Mouse (Mus musculus) yolk sac, embryonic 10.5 days (tissue): ENCODE measurements around the gene Fank1.
A peak's percentile ranks its signal among the peaks of the same experiment; 100 is the strongest.

Experiments used
- DNase-seq: peaks from one replicate; pipeline ENCODE4 v3.0.0-alpha.2; 2017; ENCODE audit warnings: low spot score

The Fank1 gene

DNA sequence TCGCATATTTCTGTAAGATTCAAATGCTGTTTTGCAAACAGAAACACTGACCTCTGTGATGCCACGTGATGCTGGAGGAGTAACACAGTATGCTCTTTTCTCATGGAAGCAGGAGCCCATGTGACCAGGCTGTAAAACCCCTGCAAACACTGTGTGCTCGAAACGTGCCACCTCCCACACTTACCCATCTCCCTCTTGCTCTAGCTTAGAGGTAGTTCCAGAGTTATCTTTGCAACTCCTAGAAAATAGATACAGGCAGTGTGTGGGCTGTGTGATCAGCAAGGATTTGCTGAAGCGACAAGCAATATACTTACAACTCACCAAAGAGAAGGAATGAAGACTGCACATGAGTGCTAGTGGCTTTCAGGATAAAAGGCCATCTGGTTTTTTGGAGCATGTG is 8.1 kb upstream of the Fank1 start:
- DNase-seq = peak; percentile 31

DNA sequence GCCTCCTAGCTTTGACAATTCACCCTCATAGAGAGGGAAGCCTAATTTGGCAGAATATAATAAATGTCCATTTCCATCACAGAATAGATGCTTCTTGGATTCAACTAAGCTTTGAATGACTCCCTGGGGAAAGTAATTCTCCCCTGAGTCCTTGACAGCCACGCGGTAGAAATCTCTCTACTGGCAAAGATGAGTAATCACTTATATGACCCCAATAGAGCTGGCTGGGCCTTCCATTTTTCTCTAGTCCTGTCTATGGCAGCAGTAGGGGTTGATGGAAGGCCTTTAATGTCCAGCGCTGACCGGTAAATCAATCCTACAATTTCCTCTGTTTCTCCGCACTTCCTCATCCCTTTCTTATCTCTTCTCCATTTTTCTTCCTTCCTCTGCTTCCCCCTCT is 1.5 kb upstream of the Fank1 start:
- DNase-seq = no peak

DNA sequence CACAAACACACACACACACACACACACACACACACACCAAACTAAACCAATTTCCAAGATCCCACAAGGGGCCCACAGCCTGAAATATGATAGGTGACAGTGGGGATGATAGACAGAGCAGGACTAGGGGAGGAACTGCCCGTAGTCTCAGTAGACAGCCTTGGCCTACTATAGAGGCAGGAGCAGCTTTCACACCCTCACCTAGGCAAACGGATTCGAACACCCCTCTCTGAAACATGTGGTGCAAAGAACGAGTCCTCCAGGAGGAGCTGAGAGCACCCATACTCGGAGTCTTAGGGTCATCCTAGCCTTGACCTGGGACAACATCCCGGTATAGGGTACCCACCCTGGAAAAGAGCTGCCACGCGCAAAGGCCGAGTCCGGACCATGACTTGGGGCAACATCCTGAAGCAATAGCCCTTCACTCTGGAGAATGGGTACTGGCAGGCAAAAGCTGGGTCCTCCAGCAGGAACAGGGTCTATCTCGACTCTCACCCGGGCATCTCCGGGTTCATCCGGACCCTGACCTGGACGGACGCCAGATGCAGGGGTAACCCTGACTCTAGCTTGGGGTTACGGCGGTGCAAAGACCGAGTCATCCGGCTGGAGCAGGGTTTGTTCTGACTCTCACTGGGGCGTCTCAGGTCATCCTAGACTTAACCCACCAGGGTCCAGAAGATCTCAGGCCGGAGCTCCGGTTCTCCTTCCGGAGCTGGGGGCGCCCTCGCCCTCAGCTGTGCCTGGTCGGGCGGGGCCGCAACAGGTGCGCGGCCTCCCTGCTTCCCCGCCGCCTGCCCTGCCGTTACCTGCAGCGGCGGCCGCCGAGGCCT is 650 bp upstream of the Fank1 start:
- no peak for DNase-seq

DNA sequence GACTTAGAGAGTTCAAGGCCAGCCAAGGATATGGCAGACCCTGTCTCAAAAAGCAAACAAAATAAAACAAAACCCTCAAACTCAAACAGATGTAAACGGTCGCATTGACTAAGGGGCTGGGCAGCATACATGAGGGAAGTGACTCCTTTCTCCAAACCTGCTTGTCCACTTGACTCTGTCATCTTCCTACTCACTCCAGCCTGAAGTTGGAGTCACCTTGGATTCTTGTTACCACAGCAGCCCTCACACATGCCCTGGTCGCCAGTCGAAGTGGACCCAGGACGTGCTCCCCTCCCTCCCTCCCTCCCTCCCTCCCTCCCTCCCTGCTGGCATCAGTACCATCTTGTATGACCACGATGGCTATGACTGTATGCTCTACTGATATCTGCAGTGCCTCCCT is 4.9 kb downstream of the Fank1 start:
- no peak for DNase-seq

DNA sequence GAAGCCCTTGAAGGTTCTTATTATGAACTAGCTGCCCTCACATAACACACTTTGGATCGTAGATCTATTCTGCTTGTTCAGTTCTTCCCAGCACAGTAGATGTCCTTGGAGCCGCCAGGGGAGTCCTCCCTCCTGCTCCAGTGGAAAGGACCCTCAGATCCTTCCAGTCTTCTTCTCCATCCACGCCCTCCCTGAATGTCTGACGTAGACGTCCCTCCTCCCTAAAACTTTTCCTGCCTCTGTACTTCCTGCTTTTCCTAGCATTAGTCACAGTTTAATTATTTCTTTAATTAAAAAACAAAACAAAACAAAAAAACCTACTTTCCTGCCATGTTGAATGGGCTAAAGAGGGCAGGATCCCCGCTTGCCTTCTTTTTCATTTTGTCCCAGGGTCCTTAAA is 5.3 kb downstream of the Fank1 start:
- no peak for DNase-seq

DNA sequence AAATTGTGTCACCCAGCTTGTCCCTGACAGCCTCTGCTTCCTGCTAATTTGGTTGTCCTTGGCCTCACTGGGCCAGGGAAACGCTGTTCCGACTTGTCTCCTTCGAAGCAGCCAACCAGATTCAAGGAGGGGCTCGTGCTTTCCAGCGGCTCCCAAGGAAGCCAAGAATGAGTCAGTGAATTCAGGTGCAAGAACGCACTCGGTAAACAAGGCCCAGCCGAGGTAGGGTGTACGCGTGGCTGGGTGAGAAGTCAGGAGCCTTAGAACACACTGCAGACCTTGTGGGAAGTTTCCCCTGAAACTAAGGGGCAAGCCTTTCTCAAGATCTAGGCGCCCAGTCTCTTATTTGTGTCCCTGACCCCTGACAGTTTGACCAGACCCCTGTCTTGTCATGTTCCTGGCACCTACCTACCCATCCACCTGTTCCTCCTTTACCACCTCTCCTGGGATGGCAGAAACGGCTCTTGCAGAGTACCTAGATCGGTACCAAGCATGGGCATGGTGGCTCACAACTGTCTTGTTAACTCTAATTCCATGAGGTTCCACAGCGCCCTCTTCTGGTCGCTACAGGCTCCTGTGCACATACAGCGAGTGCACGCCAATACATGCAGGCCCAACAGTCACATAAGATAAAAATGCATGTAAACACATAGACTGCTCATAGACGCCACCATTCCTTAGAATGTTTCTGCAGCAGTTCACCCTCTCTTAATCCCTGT is 6.2 kb downstream of the Fank1 start, which contains the start of gene Dhx32:
Gene Dhx32 (minus strand): TSS at position 10 of the 719 bp plus-strand sequence.
- DNase-seq = peak; percentile 78

DNA sequence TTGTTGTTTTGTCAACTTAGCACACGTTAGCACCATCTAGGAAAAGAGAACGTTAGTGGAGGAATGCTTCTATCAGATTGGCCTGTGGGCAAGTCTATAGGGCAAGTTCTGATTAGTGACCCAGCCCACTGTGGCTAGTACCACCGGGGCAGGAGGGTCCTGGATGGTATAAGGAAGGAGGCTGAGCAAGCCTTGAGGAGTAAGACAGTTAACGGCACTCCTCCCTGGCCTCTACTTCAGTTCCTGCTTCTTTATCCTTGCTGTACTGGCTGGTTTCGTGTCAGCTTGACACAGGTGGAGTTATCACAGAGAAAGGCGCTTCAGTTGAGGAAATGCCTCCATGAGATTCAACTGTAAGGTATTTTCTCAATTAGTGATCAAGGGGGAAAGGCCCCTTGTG is 10.9 kb downstream of the Fank1 start:
- no peak for DNase-seq

DNA sequence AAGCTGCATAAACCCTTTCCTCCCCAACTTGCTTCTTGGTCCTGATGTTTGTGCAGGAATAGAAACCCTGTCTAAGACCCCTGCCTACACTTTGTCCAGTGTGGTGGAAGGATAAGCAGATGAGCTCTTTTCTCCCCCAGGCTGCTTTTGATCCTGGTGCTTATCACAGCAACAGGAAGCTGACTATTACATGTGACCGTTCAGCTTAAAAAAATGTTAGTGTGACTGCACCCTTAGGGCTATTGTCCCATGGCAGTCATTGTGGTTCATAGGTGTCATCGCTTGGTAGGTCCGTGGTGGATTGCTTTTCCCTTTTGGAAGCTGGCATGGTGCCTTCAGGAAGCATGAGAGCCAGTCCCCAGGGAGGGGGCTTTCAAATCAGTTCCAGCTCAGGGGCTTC is 11.5 kb downstream of the Fank1 start:
- DNase-seq = no peak

DNA sequence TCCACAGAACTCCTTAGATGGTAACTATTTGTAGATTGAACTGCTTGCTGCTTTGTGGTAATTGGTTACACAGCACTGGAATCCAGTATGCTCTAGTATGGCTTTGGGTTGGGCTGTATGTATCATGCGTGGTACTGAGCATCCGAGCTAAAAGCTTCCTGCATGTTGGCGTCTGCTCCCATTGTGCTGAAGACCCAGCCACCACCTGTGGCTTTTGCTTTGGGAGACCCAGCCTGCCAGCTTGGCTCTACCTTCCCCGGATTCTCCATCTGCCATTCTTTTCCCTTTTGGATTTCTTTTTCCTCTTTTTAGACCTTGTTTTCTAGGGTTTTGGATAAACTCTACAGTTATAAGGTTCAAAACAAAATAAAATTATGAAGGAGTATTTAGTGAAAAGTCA is 13.5 kb downstream of the Fank1 start:
- no peak for DNase-seq

DNA sequence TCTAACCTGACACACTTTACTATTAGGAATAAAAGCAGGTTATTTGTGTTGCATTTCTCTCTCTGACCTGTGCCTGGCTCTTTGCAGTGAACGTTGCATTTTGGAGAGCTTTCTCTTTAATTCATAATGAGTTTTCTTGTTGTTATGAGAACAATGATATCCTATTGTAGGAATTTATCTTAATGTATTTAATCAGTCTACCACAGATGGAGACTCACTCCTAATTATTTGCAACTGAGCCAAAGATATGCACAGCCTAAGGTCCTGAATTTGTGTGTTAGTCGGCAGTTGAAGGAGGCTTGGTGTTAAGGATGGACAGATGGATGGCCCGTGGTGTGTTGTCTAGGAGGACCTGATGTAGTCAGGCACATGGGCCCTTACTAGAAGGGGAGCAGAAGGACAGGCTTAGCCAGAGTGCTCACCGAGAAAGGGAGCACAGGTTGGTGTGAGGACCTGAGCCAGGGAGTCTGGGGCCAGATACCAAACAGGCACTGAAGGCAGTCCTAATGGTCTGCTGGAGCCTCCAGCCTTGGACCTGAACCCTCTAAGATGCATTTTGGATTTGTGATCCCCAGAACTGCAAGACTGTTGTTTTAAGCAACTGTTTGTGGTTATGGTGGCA is 14.1 kb downstream of the Fank1 start:
- DNase-seq = no peak

DNA sequence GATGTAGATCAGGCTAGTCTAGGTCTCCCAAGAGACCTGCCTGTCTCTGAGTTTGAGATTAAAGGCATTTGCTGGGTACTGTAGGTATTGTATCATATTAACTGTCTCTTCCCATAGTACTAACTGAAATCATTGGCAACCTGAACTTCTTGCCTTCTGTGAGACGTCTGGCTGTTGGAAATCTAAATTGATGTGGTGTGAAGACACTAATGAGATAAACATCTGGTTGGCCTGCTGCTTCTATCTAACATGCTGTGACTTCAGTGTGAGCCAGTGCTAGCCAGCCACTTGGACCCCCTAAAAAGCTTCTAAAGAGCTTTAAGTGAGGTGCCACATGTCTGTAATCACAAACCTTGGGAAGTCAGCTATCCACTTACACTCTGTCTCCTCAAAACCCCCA is 16.1 kb downstream of the Fank1 start:
- DNase-seq = no peak

DNA sequence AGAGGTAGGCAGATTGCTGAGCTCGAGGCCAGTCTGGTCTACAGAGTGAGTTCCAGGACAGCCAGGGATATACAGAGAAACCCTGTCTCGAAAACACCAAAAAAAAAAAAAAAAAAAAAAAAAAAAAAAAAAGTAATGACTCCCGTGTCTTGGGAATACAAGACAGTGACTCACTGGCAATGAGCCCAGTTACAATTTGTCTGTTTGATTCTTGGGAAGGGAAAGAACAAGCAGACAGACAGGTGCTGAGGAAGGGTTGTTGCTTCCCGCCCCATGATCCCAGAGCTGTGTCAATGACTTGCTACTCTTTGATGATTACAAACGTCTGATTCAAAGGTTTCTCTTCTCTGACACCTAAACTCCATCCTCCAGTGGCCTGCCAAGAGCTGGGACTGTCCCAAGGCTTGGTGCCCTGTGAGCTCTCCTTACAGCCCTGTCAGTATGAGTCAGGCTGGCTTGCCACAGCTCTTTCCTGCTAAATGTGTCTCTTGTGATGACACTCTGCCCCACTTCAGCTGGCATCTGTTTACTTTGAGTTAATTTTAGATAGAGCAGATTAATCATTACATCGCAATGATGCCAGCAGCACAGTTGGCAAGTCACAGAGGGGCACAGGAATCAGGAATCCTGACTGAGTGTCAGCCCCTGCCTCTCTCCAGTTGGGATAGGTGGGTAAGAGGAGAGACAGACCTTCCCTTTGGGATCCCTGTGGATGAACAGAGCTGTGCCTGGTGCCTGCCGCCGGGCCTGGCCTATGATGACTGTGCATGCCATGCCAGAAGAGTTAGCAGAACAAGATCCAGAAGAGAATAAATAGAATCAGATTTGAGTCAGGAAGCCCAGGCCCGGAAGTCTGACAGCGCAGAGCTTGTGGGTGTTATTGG is 16.8 kb downstream of the Fank1 start:
- DNase-seq = no peak

DNA sequence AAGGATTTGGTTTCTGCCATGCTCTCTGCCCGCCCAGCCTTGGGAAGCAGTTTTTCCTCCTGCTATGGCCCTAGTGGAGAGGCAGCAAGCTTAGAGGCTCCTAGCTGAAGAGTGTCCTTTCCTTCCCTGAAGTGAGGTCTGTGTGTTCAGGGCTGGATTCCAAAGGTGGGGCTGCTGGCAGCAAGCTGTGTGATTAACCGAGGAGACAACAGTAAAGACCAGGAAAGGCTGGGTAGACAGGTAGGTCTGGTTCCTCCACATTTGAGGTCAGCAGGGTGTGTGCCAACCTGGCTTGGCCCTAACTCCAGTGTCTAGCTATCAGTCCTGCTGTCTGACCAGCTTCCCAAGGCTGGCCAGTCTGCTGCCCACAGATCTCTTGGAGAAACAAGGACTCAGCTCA is 18.1 kb downstream of the Fank1 start:
- no peak for DNase-seq

DNA sequence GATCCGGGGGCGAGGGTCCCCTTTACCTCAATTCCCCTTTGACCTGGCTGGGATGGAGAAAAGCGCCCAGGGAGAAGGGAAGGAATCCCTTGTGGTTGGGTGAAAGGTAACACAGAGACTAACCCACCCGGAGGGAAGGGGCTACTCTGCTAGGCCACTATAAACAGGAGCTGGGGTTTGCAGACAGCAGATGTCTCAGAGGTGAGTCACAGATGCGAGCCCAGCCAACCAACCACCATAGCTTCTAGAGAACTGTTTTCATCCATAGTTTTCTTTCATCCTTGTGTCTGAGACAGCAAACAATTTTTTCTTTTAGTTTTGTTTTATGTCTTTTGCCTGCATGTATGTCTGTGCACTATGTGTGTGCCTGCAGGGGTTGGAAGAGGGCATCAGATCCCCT is 23.3 kb downstream of the Fank1 start:
- no peak for DNase-seq

DNA sequence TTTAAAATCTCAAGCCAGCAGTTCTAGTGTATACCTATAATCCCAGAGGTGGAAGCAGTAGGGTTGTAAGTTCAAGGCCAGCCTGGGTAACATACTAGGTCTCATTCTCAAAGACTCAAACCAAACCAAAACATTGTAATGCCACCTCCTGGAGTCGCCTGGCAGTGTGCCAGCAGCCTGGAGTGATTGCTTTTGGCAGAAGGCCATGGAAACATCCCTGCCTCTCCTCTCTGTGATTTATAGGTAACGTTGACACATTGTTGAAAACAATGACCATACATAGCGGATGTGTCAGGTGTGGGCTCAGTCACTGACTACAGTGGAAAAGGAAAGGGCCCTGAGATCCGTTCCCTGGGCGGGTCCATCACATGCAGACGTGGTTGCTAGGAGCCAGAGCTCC is 25.2 kb downstream of the Fank1 start:
- no peak for DNase-seq

DNA sequence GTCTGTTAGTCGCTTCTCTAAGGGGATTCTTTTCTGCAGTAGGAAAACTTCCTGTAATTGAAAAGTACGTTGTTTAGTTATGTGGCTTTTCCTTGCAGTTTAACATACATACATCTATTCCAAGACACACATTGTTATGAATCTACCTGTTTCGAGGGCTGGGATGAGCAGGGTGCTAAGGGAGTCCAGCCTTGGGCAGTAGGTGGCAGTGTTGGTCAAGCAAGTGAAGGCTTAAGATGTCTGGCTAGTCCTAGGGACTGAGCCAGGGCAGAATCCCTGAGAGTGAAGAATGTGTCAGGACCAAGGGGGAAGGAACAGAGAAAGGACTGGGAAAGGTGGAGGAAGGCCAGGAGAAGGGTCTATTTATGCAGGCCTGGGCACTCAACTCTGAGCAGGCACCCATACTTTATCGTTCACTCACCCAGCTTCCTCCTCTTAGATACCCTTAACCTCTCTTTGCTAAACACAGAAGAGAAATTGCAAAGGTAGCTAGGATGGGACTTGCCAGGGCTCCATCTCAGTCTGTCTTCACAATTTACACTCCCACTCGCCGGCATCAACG is 29.0 kb downstream of the Fank1 start:
- DNase-seq = peak; percentile 54

DNA sequence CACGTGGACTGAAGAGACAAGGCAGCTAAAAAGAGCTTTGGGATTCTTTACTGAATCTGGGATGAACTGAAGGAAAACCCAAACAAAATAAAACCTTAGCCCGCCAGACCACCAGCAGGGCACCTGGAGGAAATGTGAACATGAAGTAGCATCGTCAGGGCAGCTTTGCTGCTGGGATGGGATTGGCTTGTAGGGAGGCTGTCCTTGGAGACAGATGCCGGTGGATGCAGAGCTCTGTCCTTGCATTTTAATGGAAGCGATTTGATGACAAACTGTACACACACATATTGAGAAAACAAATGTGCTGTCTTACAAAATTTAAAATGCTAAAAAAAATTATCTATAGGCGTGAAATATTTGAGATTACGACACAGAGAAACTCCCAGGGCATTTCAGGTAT is 36.3 kb downstream of the Fank1 start:
- DNase-seq = no peak

DNA sequence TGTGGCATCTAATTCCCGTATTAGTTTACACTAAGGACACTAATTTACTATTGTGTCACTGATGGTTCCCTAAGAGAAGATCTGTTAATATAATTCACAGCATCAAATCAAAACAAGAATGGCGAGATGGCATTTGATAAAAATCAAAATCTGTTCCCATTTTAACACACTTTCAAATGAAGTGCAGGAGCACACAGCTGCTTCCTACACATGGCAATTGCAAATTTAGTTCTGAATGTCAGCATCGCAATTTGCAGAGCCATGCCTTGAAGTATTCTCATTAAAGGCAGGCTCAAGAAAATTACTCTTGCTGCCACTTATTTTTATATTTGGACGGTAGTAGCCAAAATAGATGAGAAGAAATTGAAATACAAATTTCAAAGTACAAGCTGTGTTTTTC is 36.7 kb downstream of the Fank1 start:
- DNase-seq = no peak

DNA sequence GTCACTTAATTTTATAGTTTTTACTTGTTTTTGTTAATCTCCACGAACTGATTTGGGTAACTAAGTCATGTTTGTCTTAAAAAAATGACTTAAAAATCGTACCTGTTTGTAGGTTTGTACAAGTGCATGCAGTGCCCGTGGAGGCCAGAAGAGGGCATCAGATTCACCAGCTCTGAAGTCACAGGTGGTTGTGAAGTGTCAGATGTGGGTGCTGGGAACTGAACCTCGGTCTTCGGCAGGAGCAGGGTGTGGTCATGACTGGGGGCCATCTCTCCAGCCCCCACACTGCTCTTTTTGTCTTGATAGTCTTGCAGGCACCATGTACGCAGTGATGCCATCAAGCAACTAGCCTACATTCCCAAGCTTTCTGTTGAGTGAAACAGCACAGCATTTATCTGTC is 47.1 kb downstream of the Fank1 start:
- no peak for DNase-seq

DNA sequence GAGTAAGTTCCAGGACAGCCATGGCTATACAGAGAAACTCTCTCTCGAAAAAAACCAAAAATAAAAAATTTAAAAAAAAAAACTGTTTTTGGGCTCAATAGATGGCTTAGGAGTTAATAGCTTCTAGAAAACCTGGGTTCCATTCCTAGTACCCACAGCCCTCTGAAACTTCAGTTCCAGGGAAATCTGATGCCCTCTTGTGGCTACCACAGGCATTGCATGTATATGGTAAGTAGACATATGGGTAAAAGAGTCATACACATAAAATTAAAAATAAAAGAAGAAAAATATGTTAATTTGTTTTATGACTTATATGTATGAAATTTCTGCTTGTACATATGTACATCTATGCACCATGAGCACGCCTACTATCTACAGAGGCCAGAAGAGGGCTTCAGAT is 47.9 kb downstream of the Fank1 start:
- no peak for DNase-seq

DNA sequence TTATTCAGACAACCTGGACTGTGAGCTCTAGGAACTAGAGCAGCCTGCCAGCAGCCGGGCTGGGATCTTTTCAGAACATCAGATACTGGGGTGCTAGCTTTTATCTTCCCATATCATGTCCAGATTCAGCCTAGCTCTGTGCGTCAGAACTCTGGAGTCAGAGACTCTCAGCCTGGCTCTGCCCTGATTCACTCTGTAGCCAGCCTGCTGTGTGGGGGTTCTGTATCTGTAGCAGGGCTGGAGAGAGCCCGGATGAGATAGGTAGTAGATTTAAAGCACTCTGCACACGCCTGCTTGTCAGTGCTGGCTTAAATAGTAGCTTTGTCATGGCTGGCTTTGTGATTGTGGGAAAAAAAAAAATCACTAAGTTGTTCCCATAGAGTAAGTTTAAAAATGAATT is 51.9 kb downstream of the Fank1 start:
- no peak for DNase-seq

DNA sequence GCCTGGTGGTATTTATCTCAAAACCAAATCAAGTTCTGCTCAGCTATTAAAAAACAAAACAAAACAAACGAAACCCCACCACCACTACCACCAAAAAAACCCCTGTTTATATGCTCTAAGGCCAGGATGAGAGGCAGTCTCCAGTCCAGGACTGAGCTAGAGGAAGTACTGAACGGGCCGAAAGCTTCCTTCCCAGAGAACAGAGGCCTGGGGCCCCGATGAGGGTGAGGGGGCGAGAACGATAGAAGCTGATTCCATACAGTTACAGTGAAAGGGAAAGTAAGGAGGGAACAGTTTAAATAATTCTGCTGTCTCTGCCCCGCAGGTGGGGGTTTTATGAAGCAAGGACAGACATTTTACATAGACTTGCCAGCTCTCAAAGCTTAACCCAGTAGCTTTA is 52.9 kb downstream of the Fank1 start:
- no peak for DNase-seq
